Mouse (Mus musculus): ENCODE results near the gene Usp32.

- TF ChIP-seq CTCF (IDR thresholded peaks at IDR 0.05; ENCODE audit: borderline replicate concordance, insufficient read depth, low read depth, low read length) (no peak), POLR2A (IDR thresholded peaks at IDR 0.05; ENCODE audit: borderline replicate concordance, insufficient read depth, low read length) (no peak)
Observed at GRCm38 (mm10) chr11:84957171-84957570, 182.8 kb downstream of the Usp32 start.
